Mouse (Mus musculus) hindbrain, embryonic 10.5 days (tissue): ENCODE results near the gene Stat5a. TPM values are rescaled to one million over a fixed set of nuclear protein-coding genes. Genes with fewer than 3 reads are reported as not detected.

Experiments
- DNase-seq: peaks from one replicate; pipeline ENCODE4 v3.0.0-alpha.2; 2017; ENCODE audit warnings: low spot score
- H3K27ac ChIP-seq: fragments of 300-500 bp; sonication (generic); 2 replicates; pipeline ENCODE4 v1.5.1; 2016; ENCODE audit warnings: mild to moderate bottlenecking, moderate library complexity
- H3K27me3 ChIP-seq: fragments of 300-500 bp; sonication (generic); 2 replicates; pipeline ENCODE4 v1.6.1; 2016; ENCODE audit warnings: mild to moderate bottlenecking; ENCODE audit not compliant: poor library complexity, insufficient read depth, severe bottlenecking
- H3K36me3 ChIP-seq: fragments of 300-500 bp; sonication (generic); 2 replicates; pipeline ENCODE4 v1.6.1; 2016; ENCODE audit warnings: mild to moderate bottlenecking, moderate library complexity
- H3K4me1 ChIP-seq: fragments of 300-500 bp; sonication (generic); replicated peaks from 2 replicates; pipeline ENCODE4 v1.6.1; 2016; ENCODE audit warnings: mild to moderate bottlenecking
- H3K4me3 ChIP-seq: fragments of 300-500 bp; sonication (generic); 2 replicates; pipeline ENCODE4 v1.5.1; 2016; ENCODE audit warnings: mild to moderate bottlenecking, moderate library complexity
- H3K9me3 ChIP-seq: fragments of 300-500 bp; sonication (generic); 2 replicates; pipeline ENCODE4 v1.6.1; 2016; ENCODE audit warnings: mild to moderate bottlenecking, moderate library complexity
- WGBS: fragments of 180-500 bp; shearing (Covaris S2); methylation state at CpG from one replicate; pipeline ENCODE4 v1.1.7; 2016; 5-methylcytosine and 5-hydroxymethylcytosine counted together
- polyA plus RNA-seq: library from polyadenylated mRNA; unstranded; fragments of >200 nt; fragmentation: Nextera tagmentation; extraction: Ambion mirVana; gene quantifications from 2 replicates; pipeline ENCODE4 v1.2.1, GENCODE M21; 2016

Stat5a gene
- polyA plus RNA-seq, 1 experiment from 2014 or later, result 2.8 TPM

DNA sequence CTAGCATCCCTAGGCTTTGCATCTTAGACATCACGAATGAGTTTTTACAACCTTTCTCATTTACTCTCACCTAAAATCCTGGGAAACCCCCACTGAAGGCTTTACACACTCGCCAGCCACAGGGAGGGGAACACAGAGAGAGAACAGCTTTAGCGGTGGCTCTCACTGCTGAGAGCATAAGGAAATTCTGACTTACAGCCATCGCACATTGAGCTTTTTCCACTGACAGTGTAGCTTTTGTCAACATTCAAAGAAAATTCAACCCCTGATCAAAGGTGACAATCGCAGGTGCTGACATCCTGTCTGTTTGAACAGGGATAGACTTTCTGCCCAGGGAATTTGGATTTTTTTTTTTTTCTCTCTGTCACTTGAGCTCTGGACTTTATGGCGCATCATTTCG is 17.1 kb upstream of the Stat5a start:
- 84% methylated on average over 7 of the region's 7 CpGs for WGBS
- Histone ChIP-seq H3K27ac (no peak overlapping the region), H3K4me1 (no peaks in the 10 kb centered on the region; the same call in 1 of the 2 replicates)

GRCm38 (mm10) chr11:100843070-100843669 is 16.0 kb upstream of the Stat5a start:
- 94% methylated on average over 8 of the region's 8 CpGs for WGBS
- H3K9me3 ChIP-seq, result no peaks in the 10 kb centered on the region
- no peak overlapping the region for H3K27ac ChIP-seq
- H3K4me1 ChIP-seq, result no peaks in the 10 kb centered on the region; the same call in 1 of the 2 replicates
- H3K4me3 ChIP-seq, result no peak overlapping the region
- no peaks in the 10 kb centered on the region for H3K36me3 ChIP-seq
- H3K27me3 ChIP-seq, result 0 out of 2 replicates have a peak, but pooled peaks cover 3% of the 10 kb centered on the region
- no peak for DNase-seq

More for the DNA sequence above, 17.1 kb upstream of the Stat5a start:
- Histone ChIP-seq H3K9me3 (peaks cover 4% of the 10 kb centered on the region), H3K4me3 (no peak overlapping the region), H3K36me3 (no peaks in the 10 kb centered on the region), H3K27me3 (no peaks in the 10 kb centered on the region)
- no peak for DNase-seq

DNA sequence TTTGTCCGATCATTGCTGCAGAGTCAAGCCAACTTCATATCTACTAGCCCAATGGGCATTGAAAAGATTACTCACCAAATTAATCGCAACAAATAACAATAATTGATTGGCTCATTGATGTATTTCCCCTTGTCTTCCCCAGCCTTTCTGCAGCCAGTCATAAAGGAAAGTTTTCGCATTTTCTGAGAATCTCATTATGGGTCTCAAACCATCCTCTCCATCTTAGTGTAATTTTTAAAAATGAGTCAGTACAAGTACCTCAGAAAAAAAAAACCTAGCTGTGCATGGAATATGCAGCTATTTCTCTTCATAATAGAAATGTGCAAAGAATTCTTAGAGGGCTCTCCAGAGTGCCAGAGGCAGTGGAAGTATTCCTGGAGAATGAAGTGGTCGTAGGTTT is 15.0 kb upstream of the Stat5a start:
- no peak overlapping the region for H3K4me3 ChIP-seq

GRCm38 (mm10) chr11:100845793-100846192 is 13.4 kb upstream of the Stat5a start:
- Histone ChIP-seq H3K36me3 (no peaks in the 10 kb centered on the region), H3K27ac (no peak overlapping the region), H3K4me3 (no peak overlapping the region), H3K4me1 (peaks cover 19% of the 10 kb centered on the region), H3K9me3 (no peaks in the 10 kb centered on the region), H3K27me3 (peaks cover 15% of the 10 kb centered on the region)
- WGBS, result 83% methylated on average over 6 of the region's 6 CpGs
- no peak for DNase-seq

More for the DNA sequence above, 15.0 kb upstream of the Stat5a start:
- H3K27me3 ChIP-seq, result peaks cover 12% of the 10 kb centered on the region
- H3K4me1 ChIP-seq, result peaks cover 8% of the 10 kb centered on the region
- DNase-seq, result no peak
- no peak overlapping the region for H3K27ac ChIP-seq
- no peaks in the 10 kb centered on the region for H3K36me3 ChIP-seq
- 89% methylated on average over 4 of the region's 4 CpGs for WGBS
- no peaks in the 10 kb centered on the region for H3K9me3 ChIP-seq

- peaks cover 29% of the 10 kb centered on the region for H3K27me3 ChIP-seq
- no peaks in the 10 kb centered on the region for H3K36me3 ChIP-seq
- no peak overlapping the region for H3K27ac ChIP-seq
- 88% methylated on average over 4 of the region's 4 CpGs for WGBS
- H3K9me3 ChIP-seq, result no peaks in the 10 kb centered on the region
- H3K4me1 ChIP-seq, result peaks cover 29% of the 10 kb centered on the region
- no peak for DNase-seq
- H3K4me3 ChIP-seq, result no peak overlapping the region
Observed at GRCm38 (mm10) chr11:100847572-100847971, 11.6 kb upstream of the Stat5a start.

- no peaks in the 10 kb centered on the region for H3K9me3 ChIP-seq
- peaks cover 34% of the 10 kb centered on the region for H3K27me3 ChIP-seq
- no peak overlapping the region for H3K27ac ChIP-seq
- WGBS, result 79% methylated on average over 4 of the region's 4 CpGs
- H3K4me3 ChIP-seq, result no peak overlapping the region
- DNase-seq, result no peak
- H3K36me3 ChIP-seq, result no peaks in the 10 kb centered on the region
- H3K4me1 ChIP-seq, result peaks cover 29% of the 10 kb centered on the region
Observed at GRCm38 (mm10) chr11:100848080-100848479, 11.1 kb upstream of the Stat5a start.

- Histone ChIP-seq H3K27ac (no peak overlapping the region), H3K4me3 (peak overlapping the region; percentile 79), H3K36me3 (no peaks in the 10 kb centered on the region), H3K27me3 (peaks cover 38% of the 10 kb centered on the region), H3K9me3 (no peaks in the 10 kb centered on the region), H3K4me1 (peaks cover 29% of the 10 kb centered on the region)
- DNase-seq, result no peak
- 75% methylated on average over 6 of the region's 6 CpGs for WGBS
Observed at GRCm38 (mm10) chr11:100848789-100849379, 10.3 kb upstream of the Stat5a start.

GRCm38 (mm10) chr11:100849456-100850037 is 9.6 kb upstream of the Stat5a start:
- Histone ChIP-seq H3K36me3 (no peaks in the 10 kb centered on the region), H3K4me1 (peaks cover 29% of the 10 kb centered on the region), H3K27me3 (peaks cover 45% of the 10 kb centered on the region), H3K27ac (peak overlapping the region; percentile 90), H3K4me3 (peak overlapping the region; percentile 79), H3K9me3 (no peaks in the 10 kb centered on the region)
- 5% methylated on average over 13 of the region's 13 CpGs for WGBS
- DNase-seq, result peak; percentile 10

GRCm38 (mm10) chr11:100850038-100850777 is 8.9 kb upstream of the Stat5a start, which contains the start of gene Stat5b:
TSS of gene Stat5b (minus strand) at chr11:100850724.
- WGBS, result under 1% methylated on average over 104 of the region's 104 CpGs
- Histone ChIP-seq H3K4me3 (peak within 1 kb of the TSS; percentile 79), H3K9me3 (no peaks in the 10 kb centered on the region), H3K27ac (peak within 1 kb of the TSS; percentile 90), H3K4me1 (peaks cover 29% of the 10 kb centered on the region), H3K27me3 (peaks cover 50% of the 10 kb centered on the region), H3K36me3 (no peaks in the 10 kb centered on the region)
- peak; percentile 67 for DNase-seq

- Histone ChIP-seq H3K27me3 (peaks cover 58% of the 10 kb centered on the region), H3K9me3 (no peaks in the 10 kb centered on the region), H3K4me1 (peaks cover 29% of the 10 kb centered on the region), H3K27ac (peak overlapping the region; percentile 90), H3K4me3 (peak overlapping the region; percentile 79), H3K36me3 (no peaks in the 10 kb centered on the region)
- DNase-seq, result peak; percentile 59
- WGBS, result under 1% methylated on average over 33 of the region's 33 CpGs
Observed at GRCm38 (mm10) chr11:100850778-100851528, 8.2 kb upstream of the Stat5a start.

DNA sequence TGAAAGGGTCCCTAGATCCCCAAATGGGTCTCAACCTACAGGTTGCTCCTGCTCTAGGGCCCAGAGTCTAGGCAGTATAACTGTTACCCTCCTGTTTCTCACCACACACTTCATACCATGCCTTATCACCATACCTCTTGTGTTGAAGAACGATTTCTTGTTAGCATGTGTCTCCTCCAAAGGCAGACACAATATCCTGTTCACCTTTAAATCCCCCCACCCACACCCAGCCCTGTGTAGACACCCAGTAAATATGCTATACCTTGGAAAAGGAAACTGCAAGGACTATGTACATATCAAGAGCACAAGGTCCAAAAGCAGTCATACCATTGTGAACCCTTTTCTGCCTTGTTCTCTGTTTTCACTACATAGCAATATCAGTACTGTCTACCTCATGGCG is 7.1 kb upstream of the Stat5a start:
- DNase-seq, result no peak
- H3K27me3 ChIP-seq, result peaks cover 69% of the 10 kb centered on the region
- H3K27ac ChIP-seq, result no peak overlapping the region
- H3K9me3 ChIP-seq, result no peaks in the 10 kb centered on the region
- WGBS, result 94% methylated on average over 2 of the region's 2 CpGs
- no peaks in the 10 kb centered on the region for H3K36me3 ChIP-seq
- H3K4me1 ChIP-seq, result peaks cover 29% of the 10 kb centered on the region
- no peak overlapping the region for H3K4me3 ChIP-seq

DNA sequence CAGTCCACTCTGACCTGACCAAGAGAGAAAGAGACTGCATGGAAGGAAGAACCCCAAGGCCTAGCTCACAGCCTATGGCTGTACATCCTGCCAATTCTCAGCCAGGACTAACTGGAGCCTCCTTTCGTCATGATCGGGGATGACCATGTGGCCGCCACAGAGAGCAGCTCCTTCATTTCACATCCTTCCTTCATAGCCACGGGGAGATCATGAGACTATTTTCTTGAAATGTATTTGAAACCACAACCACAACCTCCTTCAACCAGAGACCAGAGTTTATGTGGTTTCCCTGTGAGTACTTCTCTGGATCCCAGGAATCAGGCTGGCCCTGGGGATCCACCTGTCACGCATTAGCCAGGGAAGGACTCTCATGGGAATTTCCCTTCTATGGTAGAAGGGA is 6.1 kb upstream of the Stat5a start:
- no peak for DNase-seq
- Histone ChIP-seq H3K27ac (no peak overlapping the region), H3K9me3 (no peaks in the 10 kb centered on the region), H3K36me3 (no peaks in the 10 kb centered on the region), H3K4me1 (peaks cover 29% of the 10 kb centered on the region), H3K4me3 (no peak overlapping the region), H3K27me3 (peaks cover 73% of the 10 kb centered on the region)
- WGBS, result 80% methylated on average over 5 of the region's 5 CpGs
